Mouse (Mus musculus): Measurements from ENCODE around the gene Maml1.

DNA sequence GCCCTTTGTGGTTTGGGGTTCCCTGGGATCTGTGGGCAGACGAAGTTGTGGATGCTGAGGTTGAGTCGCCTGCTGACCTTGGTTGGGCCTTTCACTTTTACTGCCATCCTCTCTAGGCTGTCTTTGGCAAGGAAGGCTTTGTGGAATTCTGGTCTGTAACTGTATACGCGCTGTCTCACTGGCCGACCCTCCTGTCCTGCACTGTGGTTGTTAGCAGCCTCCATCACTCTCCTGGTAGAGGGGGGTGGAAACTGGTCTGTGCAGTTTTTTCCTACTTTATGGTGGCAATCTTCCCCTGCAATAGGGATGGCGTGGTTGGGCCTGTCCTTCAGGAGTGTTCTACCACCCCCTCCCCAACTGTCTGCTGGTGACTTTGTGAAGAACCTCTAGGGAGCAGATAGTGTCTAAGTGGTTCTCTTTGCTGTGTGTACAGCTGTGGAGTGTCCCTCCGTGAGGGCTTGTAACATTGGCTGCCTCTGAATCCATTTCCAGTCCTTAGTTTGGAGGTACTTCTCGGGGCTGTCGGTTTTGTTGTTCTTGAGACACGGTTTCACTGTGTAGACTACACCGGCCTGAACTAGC, 39.3 kb downstream of the Maml1 start:
- TF ChIP-seq POLR2A (IDR thresholded peaks at IDR 0.05; ENCODE audit: borderline replicate concordance, low read depth, low read length) (no peak), CTCF (IDR thresholded peaks at IDR 0.05; ENCODE audit: low read depth, low read length) (no peak)
